Mouse (Mus musculus): ENCODE results near the gene Chd2. TPM values are rescaled to one million over a fixed set of nuclear protein-coding genes. Genes with fewer than 3 reads are reported as not detected.

The Chd2 gene
- total RNA-seq, 2 experiments from 2014 or later: 47.5 to 118 TPM

- ATAC-seq (replicated peaks; ENCODE audit: poor library complexity, severe bottlenecking): no peak
Observed at GRCm38 (mm10) chr7:73478157-73479058, 63.2 kb downstream of the Chd2 start.

- no peak for ATAC-seq (replicated peaks; ENCODE audit: poor library complexity, severe bottlenecking)
Observed at GRCm38 (mm10) chr7:73467741-73468140, 73.9 kb downstream of the Chd2 start.

GRCm38 (mm10) chr7:73463546-73463945 is 78.1 kb downstream of the Chd2 start:
- no peak for ATAC-seq (replicated peaks; ENCODE audit: poor library complexity, severe bottlenecking)

- ATAC-seq (replicated peaks; ENCODE audit: poor library complexity, severe bottlenecking): no peak
Observed at GRCm38 (mm10) chr7:73454113-73454512, 87.5 kb downstream of the Chd2 start.

GRCm38 (mm10) chr7:73452187-73452808 is 89.3 kb downstream of the Chd2 start:
- ATAC-seq (replicated peaks; ENCODE audit: poor library complexity, severe bottlenecking): peak; percentile 65

- ATAC-seq (replicated peaks; ENCODE audit: poor library complexity, severe bottlenecking): peak; percentile 77
Observed at GRCm38 (mm10) chr7:73451594-73451993, 90.0 kb downstream of the Chd2 start.

GRCm38 (mm10) chr7:73442246-73442645 is 99.4 kb downstream of the Chd2 start:
- ATAC-seq (replicated peaks; ENCODE audit: poor library complexity, severe bottlenecking): no peak

GRCm38 (mm10) chr7:73441802-73442201 is 99.8 kb downstream of the Chd2 start:
- no peak for ATAC-seq (replicated peaks; ENCODE audit: poor library complexity, severe bottlenecking)

GRCm38 (mm10) chr7:73435685-73436084 is 105.9 kb downstream of the Chd2 start:
- ATAC-seq (replicated peaks; ENCODE audit: poor library complexity, severe bottlenecking): peak; percentile 46; the same call in 1 of the 2 replicates

- no peak for ATAC-seq (replicated peaks; ENCODE audit: poor library complexity, severe bottlenecking)
Observed at GRCm38 (mm10) chr7:73434336-73434677, 107.3 kb downstream of the Chd2 start.

GRCm38 (mm10) chr7:73433637-73434335 is 107.8 kb downstream of the Chd2 start:
- ATAC-seq (replicated peaks; ENCODE audit: poor library complexity, severe bottlenecking): no peak

GRCm38 (mm10) chr7:73428525-73428924 is 113.1 kb downstream of the Chd2 start:
- no peak for ATAC-seq (replicated peaks; ENCODE audit: poor library complexity, severe bottlenecking)

GRCm38 (mm10) chr7:73427794-73428193 is 113.8 kb downstream of the Chd2 start:
- ATAC-seq (replicated peaks; ENCODE audit: poor library complexity, severe bottlenecking): no peak

- no peak for ATAC-seq (replicated peaks; ENCODE audit: poor library complexity, severe bottlenecking)
Observed at GRCm38 (mm10) chr7:73426752-73427386, 114.8 kb downstream of the Chd2 start.

- no peak for ATAC-seq (replicated peaks; ENCODE audit: poor library complexity, severe bottlenecking)
Observed at GRCm38 (mm10) chr7:73426235-73426634, 115.4 kb downstream of the Chd2 start.

GRCm38 (mm10) chr7:73425451-73425850 is 116.2 kb downstream of the Chd2 start:
- ATAC-seq (replicated peaks; ENCODE audit: poor library complexity, severe bottlenecking): no peak

GRCm38 (mm10) chr7:73424705-73425104 is 116.9 kb downstream of the Chd2 start:
- no peak for ATAC-seq (replicated peaks; ENCODE audit: poor library complexity, severe bottlenecking)

GRCm38 (mm10) chr7:73424243-73424642 is 117.4 kb downstream of the Chd2 start:
- ATAC-seq (replicated peaks; ENCODE audit: poor library complexity, severe bottlenecking): no peak

- ATAC-seq (replicated peaks; ENCODE audit: poor library complexity, severe bottlenecking): no peak
Observed at GRCm38 (mm10) chr7:73423236-73423635, 118.4 kb downstream of the Chd2 start.

- peak; percentile 88 for ATAC-seq (replicated peaks; ENCODE audit: poor library complexity, severe bottlenecking)
Observed at GRCm38 (mm10) chr7:73422223-73423113, 119.2 kb downstream of the Chd2 start.

Data from granulocyte monocyte progenitor cell, adult 5-6 weeks (primary cell).